Mouse (Mus musculus) brain, embryonic 14.5 days (tissue): ENCODE results near the gene Fstl5.

ENCODE experiments used
- CTCF ChIP-seq: fragments of 200-500 bp; IDR thresholded peaks from 2 replicates; pipeline ENCODE4 v1.5.1; 2012; ENCODE audit warnings: inconsistent platforms, mild to moderate bottlenecking, moderate library complexity, borderline replicate concordance; ENCODE audit not compliant: insufficient read depth, insufficient read length; ENCODE audit errors: extremely low read depth
- POLR2A ChIP-seq: fragments of 200-500 bp; IDR thresholded peaks from 2 replicates; pipeline ENCODE4 v1.6.1; 2012; ENCODE audit warnings: mild to moderate bottlenecking, inconsistent platforms, borderline replicate concordance; ENCODE audit not compliant: poor library complexity, insufficient read depth, insufficient read length, severe bottlenecking; ENCODE audit errors: extremely low read depth

DNA sequence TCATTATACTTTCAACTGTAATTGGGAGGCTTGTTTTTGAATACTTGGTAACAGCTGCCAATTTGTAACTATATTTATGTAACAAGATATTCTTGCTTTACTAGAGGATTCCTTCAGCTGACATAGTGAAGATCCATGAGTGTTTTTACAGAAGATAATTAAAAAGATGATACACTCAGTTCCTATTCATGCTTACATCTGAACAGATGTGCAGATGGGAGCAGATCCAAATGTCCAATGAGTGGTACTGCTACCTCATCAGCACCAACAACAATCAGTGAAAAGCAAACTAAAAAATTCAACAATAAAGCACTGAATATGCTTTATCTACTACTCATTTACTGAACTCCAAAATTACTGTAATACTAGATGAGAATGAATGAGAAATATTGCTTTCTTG lies 292.9 kb downstream of the Fstl5 start:
- TF ChIP-seq CTCF (no peak), POLR2A (no peak)
